Mouse (Mus musculus) midbrain, embryonic 16.5 days (tissue): ENCODE measurements at regions not wholly inside any gene's neighbourhood (a gene's known extent, or its start where the extent isn't known, plus 50 kb on each side); places are given as distances from the start of the nearest gene placed in this dataset.

Experiments used
- ATAC-seq: fragments of 200-750 bp; cut with Nextera tagmentation; 2 replicates; pipeline ENCODE4 v1.8.0; 2017; ENCODE audit warnings: moderate TSS enrichment
- H3K27ac ChIP-seq: fragments of 300-500 bp; sonication (generic); 2 replicates; pipeline ENCODE4 v1.5.1; 2014; ENCODE audit warnings: mild to moderate bottlenecking, low read length, mixed read lengths
- H3K27me3 ChIP-seq: fragments of 300-500 bp; sonication (generic); 2 replicates; pipeline ENCODE4 v1.6.1; 2014; ENCODE audit warnings: low read depth, low read length, mixed read lengths; ENCODE audit not compliant: control insufficient read depth, insufficient read depth
- H3K36me3 ChIP-seq: fragments of 300-500 bp; sonication (generic); 2 replicates; pipeline ENCODE4 v1.6.1; 2014; ENCODE audit warnings: mild to moderate bottlenecking, low read length, moderate library complexity, mixed read lengths; ENCODE audit not compliant: control insufficient read depth, insufficient read depth
- H3K4me1 ChIP-seq: fragments of 300-500 bp; sonication (generic); 2 replicates; pipeline ENCODE4 v1.6.1; 2014; ENCODE audit warnings: mild to moderate bottlenecking, low read length, mixed read lengths; ENCODE audit not compliant: control insufficient read depth, insufficient read depth
- H3K4me2 ChIP-seq: fragments of 300-500 bp; sonication (generic); 2 replicates; pipeline ENCODE4 v1.6.1; 2014; ENCODE audit warnings: mild to moderate bottlenecking, low read length, mixed read lengths
- H3K4me3 ChIP-seq: fragments of 300-500 bp; sonication (generic); 2 replicates; pipeline ENCODE4 v1.5.1; 2014; ENCODE audit warnings: low read depth, mild to moderate bottlenecking, low read length, moderate library complexity, mixed read lengths
- H3K9ac ChIP-seq: fragments of 300-500 bp; sonication (generic); 2 replicates; pipeline ENCODE4 v1.6.1; 2014; ENCODE audit warnings: low read depth, low read length, mixed read lengths
- H3K9me3 ChIP-seq: fragments of 300-500 bp; sonication (generic); replicated peaks from 2 replicates; pipeline ENCODE4 v1.6.1; 2014; ENCODE audit warnings: mild to moderate bottlenecking, low read length, mixed read lengths; ENCODE audit not compliant: control insufficient read depth, poor library complexity, severe bottlenecking
- WGBS: fragments of 180-500 bp; shearing (Covaris S2); extraction: QIAGEN DNeasy Blood & Tissue Kit; methylation state at CpG from one replicate; pipeline ENCODE4 v1.1.7; 2014; 5-methylcytosine and 5-hydroxymethylcytosine counted together

DNA sequence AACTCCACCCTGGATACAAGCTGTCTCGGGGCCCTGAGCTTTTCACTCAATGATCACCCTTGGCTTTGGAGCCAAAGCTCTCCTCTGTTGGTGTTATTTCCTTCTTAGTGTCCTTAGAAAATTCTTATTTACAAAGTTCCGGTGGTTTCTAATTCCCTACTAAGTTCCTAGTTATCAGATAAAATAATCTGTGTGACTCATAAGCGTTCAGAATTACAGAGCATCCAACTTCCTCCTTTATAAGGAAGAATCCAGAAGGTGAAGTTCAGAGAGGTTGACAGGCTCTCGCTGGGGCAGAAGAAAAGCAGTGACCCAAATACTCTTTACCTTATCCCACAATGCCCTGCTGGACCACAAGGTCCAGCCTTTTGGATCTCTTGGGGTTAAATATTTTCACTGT is 135.7 kb upstream of the Krr1 start:
- H3K27ac ChIP-seq, result no peak overlapping the region
- no peak for ATAC-seq
- 84% methylated on average over 4 of the region's 4 CpGs for WGBS

DNA sequence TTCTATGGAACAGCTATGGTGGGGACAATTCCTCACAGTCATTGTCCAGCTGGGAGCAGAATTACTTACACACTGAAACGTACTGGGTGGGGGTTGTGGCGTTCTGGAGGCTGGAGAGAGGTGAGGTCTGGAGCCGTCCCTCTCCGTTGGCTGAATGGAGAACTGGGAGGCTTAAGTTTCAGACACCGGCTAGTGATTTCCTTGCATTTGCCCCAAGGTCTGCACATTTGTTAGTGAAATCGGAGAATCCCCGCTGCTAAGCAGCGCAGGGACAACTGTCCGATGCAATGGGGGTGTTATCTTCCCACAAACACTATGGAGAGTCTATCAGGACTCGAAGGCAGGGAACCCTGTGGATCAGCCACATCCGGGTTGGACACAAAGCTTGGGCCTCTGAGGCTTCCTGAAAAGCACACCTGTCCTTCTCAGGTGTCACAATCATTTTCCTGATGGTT is 130.1 kb upstream of the Krr1 start:
- ATAC-seq, result no peak
- 0 out of 2 replicates have a peak, but pooled peaks cover 2% of the 10 kb centered on the region for H3K4me1 ChIP-seq
- whole genome bisulfite sequencing, result 40% methylated on average over 11 of the region's 11 CpGs

More for the DNA sequence above, 135.7 kb upstream of the Krr1 start:
- H3K4me3 ChIP-seq, result no peak overlapping the region
- no peak overlapping the region for H3K9ac ChIP-seq
- no peaks in the 10 kb centered on the region for H3K9me3 ChIP-seq
- H3K4me1 ChIP-seq, result no peaks in the 10 kb centered on the region
- H3K4me2 ChIP-seq, result no peak overlapping the region
- no peaks in the 10 kb centered on the region for H3K27me3 ChIP-seq
- H3K36me3 ChIP-seq, result no peaks in the 10 kb centered on the region

DNA sequence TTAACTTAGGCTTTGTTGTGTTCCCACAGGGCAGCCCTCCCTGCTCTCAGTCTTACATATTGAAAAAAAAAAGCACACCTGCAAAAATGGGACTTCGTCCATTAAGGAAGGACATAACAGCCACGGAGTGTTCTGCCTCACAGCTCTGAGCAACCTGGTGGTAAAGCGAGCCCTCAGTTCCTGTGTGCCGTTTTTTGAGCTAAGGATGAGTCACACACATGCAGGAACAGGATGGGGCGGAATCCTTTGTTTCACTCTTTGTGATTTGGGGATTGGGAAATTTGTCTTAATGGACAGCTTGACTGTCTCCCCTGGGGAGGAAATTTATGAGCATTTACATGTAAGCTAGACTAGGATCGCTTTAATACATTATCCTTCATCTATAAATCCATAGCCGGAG is 129.6 kb upstream of the Krr1 start:
- Histone ChIP-seq H3K27me3 (no peaks in the 10 kb centered on the region), H3K36me3 (no peaks in the 10 kb centered on the region), H3K4me3 (no peak overlapping the region), H3K9ac (no peak overlapping the region), H3K4me1 (0 out of 2 replicates have a peak, but pooled peaks cover 2% of the 10 kb centered on the region), H3K4me2 (no peak overlapping the region), H3K9me3 (no peaks in the 10 kb centered on the region), H3K27ac (no peak overlapping the region)
- 63% methylated on average over 7 of the region's 7 CpGs for WGBS
- no peak for ATAC-seq

More for the DNA sequence above, 130.1 kb upstream of the Krr1 start:
- Histone ChIP-seq H3K9me3 (no peaks in the 10 kb centered on the region), H3K9ac (no peak overlapping the region), H3K4me2 (no peak overlapping the region), H3K4me3 (no peak overlapping the region), H3K27me3 (no peaks in the 10 kb centered on the region), H3K36me3 (no peaks in the 10 kb centered on the region), H3K27ac (no peak overlapping the region)

DNA sequence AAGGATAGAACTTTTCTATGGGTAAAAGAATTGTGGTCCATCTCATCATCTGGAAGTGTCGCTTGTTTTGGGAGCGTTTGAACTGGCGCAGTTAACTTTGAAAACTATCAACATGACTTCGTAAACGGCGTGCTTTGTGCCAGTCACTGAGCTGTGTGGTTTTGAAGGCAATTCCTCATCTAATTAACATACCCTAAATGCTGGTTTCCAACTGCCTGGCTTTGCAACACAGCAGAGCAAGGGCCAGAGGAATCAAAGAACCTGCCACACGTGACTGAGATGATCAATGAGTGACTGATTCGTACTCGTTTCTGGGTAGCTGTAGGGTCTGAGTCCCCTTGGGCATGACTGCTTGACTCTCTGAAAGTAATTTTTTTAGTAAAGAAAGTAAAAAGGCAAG is 129.2 kb upstream of the Krr1 start:
- Histone ChIP-seq H3K9me3 (no peaks in the 10 kb centered on the region; the same call in 1 of the 2 replicates), H3K4me1 (0 out of 2 replicates have a peak, but pooled peaks cover 2% of the 10 kb centered on the region), H3K36me3 (no peaks in the 10 kb centered on the region), H3K4me2 (no peak overlapping the region), H3K27ac (no peak overlapping the region), H3K4me3 (no peak overlapping the region), H3K27me3 (no peaks in the 10 kb centered on the region), H3K9ac (no peak overlapping the region)
- WGBS, result 56% methylated on average over 9 of the region's 9 CpGs
- no peak for ATAC-seq

DNA sequence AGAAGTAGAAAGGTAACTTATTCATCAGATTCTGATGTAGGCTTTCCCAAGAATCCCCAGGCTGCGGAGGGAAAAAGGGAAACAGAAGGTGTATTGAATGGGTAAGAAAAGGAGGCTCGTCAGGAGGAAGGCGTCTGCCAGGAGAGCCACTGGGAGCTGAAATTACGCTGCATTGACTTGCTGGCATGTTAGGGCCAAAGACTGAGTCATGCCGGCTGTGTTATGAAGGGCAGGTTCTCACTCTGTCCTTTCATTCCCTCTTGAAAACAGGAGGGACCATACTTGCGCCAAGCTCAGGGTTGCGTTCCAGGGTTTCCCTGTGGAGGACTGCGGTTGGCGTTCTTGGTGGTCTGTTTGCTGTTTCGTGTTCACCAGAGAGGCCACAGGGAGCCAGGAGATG is 128.3 kb upstream of the Krr1 start:
- Histone ChIP-seq H3K36me3 (no peaks in the 10 kb centered on the region), H3K9me3 (no peaks in the 10 kb centered on the region; the same call in 1 of the 2 replicates), H3K27ac (no peak overlapping the region), H3K9ac (no peak overlapping the region), H3K4me3 (no peak overlapping the region), H3K27me3 (no peaks in the 10 kb centered on the region), H3K4me1 (0 out of 2 replicates have a peak, but pooled peaks cover 2% of the 10 kb centered on the region), H3K4me2 (no peak overlapping the region)
- WGBS, result 92% methylated on average over 10 of the region's 10 CpGs
- no peak for ATAC-seq

DNA sequence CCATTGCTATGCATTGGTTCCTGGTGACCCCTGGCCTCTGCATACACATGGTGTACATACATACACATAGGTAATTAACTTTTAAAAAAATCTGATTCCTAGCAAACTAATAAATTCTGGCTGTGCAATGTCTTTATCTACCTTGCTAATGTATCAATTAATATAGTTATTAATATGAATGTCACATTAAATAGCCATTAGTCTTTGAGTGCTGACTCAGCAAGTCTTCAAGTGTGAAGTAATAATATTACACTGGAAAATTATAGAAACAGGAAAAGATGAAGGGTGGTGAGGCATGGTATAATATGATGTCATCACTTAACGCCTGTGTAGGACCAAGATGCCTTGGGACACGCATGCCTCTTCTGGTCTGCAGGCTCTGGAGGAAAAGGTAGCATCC is 126.5 kb upstream of the Krr1 start:
- no peak for ATAC-seq
- Histone ChIP-seq H3K9me3 (no peaks in the 10 kb centered on the region; the same call in 1 of the 2 replicates), H3K4me1 (0 out of 2 replicates have a peak, but pooled peaks cover 2% of the 10 kb centered on the region), H3K36me3 (no peaks in the 10 kb centered on the region), H3K9ac (no peak overlapping the region), H3K27ac (no peak overlapping the region), H3K27me3 (no peaks in the 10 kb centered on the region), H3K4me2 (no peak overlapping the region), H3K4me3 (no peak overlapping the region)
- WGBS, result 89% methylated on average over 2 of the region's 2 CpGs

DNA sequence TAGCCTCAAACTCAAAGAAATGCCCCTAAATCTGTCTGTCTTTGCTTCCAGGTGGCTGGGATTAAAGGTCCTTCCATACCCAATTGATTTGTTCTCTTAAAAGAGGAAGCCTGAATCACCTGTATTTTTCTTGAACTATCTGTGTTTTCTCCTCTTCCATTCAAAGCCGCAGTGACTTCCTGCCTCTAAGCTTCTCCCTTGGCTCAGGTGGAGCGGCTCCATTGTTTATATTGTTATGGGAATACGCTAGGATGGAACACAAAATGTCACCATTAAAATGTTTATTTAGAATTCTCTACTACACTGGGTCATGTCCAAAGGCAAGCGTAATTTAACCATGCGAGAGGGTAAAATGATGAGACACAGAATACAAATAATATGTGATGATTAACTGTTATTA is 118.2 kb upstream of the Krr1 start:
- H3K36me3 ChIP-seq, result no peaks in the 10 kb centered on the region
- no peaks in the 10 kb centered on the region for H3K27me3 ChIP-seq
- no peaks in the 10 kb centered on the region for H3K9me3 ChIP-seq
- H3K9ac ChIP-seq, result no peak overlapping the region
- H3K27ac ChIP-seq, result no peak overlapping the region
- no peak overlapping the region for H3K4me3 ChIP-seq
- no peak overlapping the region for H3K4me2 ChIP-seq
- ATAC-seq, result no peak
- WGBS, result 84% methylated on average over 5 of the region's 5 CpGs
- no peaks in the 10 kb centered on the region for H3K4me1 ChIP-seq

DNA sequence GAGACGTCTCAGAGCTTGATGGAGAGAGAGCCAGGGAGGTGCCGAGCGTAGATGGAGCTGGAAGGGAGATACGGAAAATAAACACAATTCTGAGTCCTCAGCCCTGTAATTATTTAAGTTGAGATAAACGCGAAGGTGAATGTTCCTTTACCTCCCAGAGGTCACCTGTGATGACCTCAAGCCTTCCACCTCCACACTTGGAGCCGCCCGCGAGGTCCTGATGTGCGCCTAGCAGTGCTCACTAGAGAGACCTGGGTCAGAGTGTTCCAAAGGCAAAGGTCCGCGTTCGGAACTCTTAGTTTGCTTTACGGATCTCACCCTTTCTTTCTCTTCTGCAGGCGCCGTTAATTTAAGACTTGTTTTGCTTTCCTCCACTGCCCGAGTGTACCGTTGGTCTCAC is 117.0 kb upstream of the Krr1 start:
- H3K36me3 ChIP-seq, result no peaks in the 10 kb centered on the region

DNA sequence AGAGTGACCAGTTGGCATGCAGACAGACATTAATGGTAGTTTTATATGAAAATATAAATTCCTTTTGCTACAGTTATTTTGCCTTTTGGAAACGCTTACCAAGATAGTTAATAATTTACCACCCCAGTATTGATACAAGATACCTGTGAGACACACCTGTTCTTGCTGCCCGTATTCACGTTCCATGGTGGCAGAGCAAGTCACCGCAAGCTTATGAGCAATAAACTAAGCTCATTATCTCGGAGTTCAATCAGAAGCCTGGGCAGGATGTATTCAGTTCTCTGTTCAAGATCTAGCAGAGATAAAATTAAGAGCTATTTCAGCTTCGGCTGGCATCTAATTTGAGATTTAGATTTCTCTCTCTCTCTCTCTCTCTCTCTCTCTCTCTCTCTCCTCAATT is 114.1 kb upstream of the Krr1 start:
- Histone ChIP-seq H3K9me3 (no peaks in the 10 kb centered on the region), H3K4me2 (no peak overlapping the region), H3K27me3 (no peaks in the 10 kb centered on the region), H3K4me3 (no peak overlapping the region), H3K36me3 (no peaks in the 10 kb centered on the region), H3K4me1 (no peaks in the 10 kb centered on the region), H3K27ac (no peak overlapping the region), H3K9ac (no peak overlapping the region)
- ATAC-seq, result no peak
- 90% methylated on average over 6 of the region's 6 CpGs for WGBS

More for the DNA sequence above, 117.0 kb upstream of the Krr1 start:
- no peak overlapping the region for H3K27ac ChIP-seq
- H3K27me3 ChIP-seq, result no peaks in the 10 kb centered on the region
- no peak overlapping the region for H3K4me2 ChIP-seq
- ATAC-seq, result no peak
- no peak overlapping the region for H3K9ac ChIP-seq
- 94% methylated on average over 18 of the region's 18 CpGs for WGBS
- H3K4me1 ChIP-seq, result no peaks in the 10 kb centered on the region
- H3K9me3 ChIP-seq, result no peaks in the 10 kb centered on the region
- no peak overlapping the region for H3K4me3 ChIP-seq
